ENCODE assay signal across 12 mouse cellular contexts in the genomic region with DNA sequence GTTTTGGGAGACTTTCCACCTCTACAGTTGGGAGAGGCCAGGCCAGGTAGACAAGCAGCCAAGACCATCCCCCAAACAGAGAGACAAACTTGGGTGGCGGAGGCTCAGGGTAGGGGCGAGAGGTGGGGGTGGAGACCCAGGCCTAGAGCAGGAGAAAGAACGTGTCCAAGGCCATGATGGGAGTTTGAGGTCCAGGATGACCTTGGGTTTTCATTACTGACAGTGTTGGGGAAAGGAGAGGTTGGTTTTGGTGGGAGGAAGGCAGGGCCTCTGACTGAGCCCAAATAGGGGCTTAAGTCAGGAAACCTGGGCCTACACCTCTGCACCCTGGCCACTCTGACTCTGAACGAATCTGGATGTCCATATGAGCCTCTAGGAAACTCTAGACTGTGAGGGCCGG. TPM values are rescaled to one million over a fixed set of nuclear protein-coding genes. Genes with fewer than 3 reads are reported as not detected.
DNase-seq lines count a peak whose midpoint lies in the region; ATAC-seq and TF ChIP-seq lines count a peak whose summit lies in the region.
"Had no signal": no experiment of that assay in that cellular context is flagged by ENCODE, and none has a peak within 500 bp of the region (broad histone marks: within the 10 kb centered on the region; RNA-seq: fewer than 3 reads in every experiment).

No protein-coding gene starts in this region.

- H3K27ac ChIP-seq in heart, postnatal 0 days (ENCODE audit: low read depth): peak overlapping the region; percentile 20; the same call in 1 of the 2 replicates
- H3K27ac ChIP-seq in embryonic facial prominence, embryonic 14.5 days (replicated peaks; ENCODE audit: low read depth, low read length): peak overlapping the region; percentile 92
- H3K27ac ChIP-seq in intestine, embryonic 15.5 days: peak overlapping the region; percentile 83
- no peak overlapping the region for H3K27ac ChIP-seq in midbrain, embryonic 16.5 days (ENCODE audit: low read length)
- H3K27ac ChIP-seq: layer of hippocampus, adult 2 months had no signal

- peak overlapping the region; percentile 71 for H3K4me3 ChIP-seq in heart, postnatal 0 days (ENCODE audit: low read depth, low read length)
- peak overlapping the region; percentile 95 for H3K4me3 ChIP-seq in embryonic facial prominence, embryonic 14.5 days (ENCODE audit: low read depth, low read length)
- H3K4me3 ChIP-seq in intestine, embryonic 15.5 days (replicated peaks): peak overlapping the region; percentile 72
- H3K4me3 ChIP-seq in midbrain, embryonic 16.5 days (ENCODE audit: low read depth, low read length): no peak overlapping the region; the same call in 1 of the 2 replicates
- H3K4me3 ChIP-seq: layer of hippocampus, adult 2 months had no signal

- H3K27me3 ChIP-seq in heart, postnatal 0 days (ENCODE audit: control insufficient read depth, insufficient read depth, low read length): peaks cover 11% of the 10 kb centered on the region; the same call in 1 of the 2 replicates
- no peaks in the 10 kb centered on the region for H3K27me3 ChIP-seq in embryonic facial prominence, embryonic 14.5 days (replicated peaks; ENCODE audit: control insufficient read depth, insufficient read depth, low read length)
- H3K27me3 ChIP-seq in intestine, embryonic 15.5 days (replicated peaks): no peaks in the 10 kb centered on the region; the same call in 1 of the 2 replicates
- H3K27me3 ChIP-seq in midbrain, embryonic 16.5 days (ENCODE audit: control insufficient read depth, insufficient read depth, low read depth, low read length): peaks cover 39% of the 10 kb centered on the region

- 62% methylated on average over 5 of the region's 5 CpGs for WGBS in heart, postnatal 0 days
- 18% methylated on average over 5 of the region's 5 CpGs for WGBS in embryonic facial prominence, embryonic 14.5 days
- WGBS in intestine, embryonic 15.5 days: 36% methylated on average over 5 of the region's 5 CpGs
- 44% methylated on average over 5 of the region's 5 CpGs for WGBS in midbrain, embryonic 16.5 days

- peak overlapping the region; percentile 90 for H3K4me2 ChIP-seq in heart, postnatal 0 days (ENCODE audit: low read depth, low read length)
- peak overlapping the region; percentile 83 for H3K4me2 ChIP-seq in embryonic facial prominence, embryonic 14.5 days (ENCODE audit: low read depth, low read length)
- peak overlapping the region; percentile 94 for H3K4me2 ChIP-seq in intestine, embryonic 15.5 days (replicated peaks)
- peak overlapping the region; percentile 81; the same call in 1 of the 2 replicates for H3K4me2 ChIP-seq in midbrain, embryonic 16.5 days (ENCODE audit: low read length)

- no peaks in the 10 kb centered on the region for H3K9me3 ChIP-seq in heart, postnatal 0 days (replicated peaks; ENCODE audit: control insufficient read depth, low read length)
- no peaks in the 10 kb centered on the region; the same call in 1 of the 2 replicates for H3K9me3 ChIP-seq in embryonic facial prominence, embryonic 14.5 days (ENCODE audit: control insufficient read depth, low read length)
- no peaks in the 10 kb centered on the region for H3K9me3 ChIP-seq in intestine, embryonic 15.5 days
- no peaks in the 10 kb centered on the region for H3K9me3 ChIP-seq in midbrain, embryonic 16.5 days (replicated peaks; ENCODE audit: control insufficient read depth, low read length, poor library complexity, severe bottlenecking)

- H3K9ac ChIP-seq in heart, postnatal 0 days (replicated peaks; ENCODE audit: low read depth, low read length): 0 out of 2 replicates have a peak overlapping the region, but pooled peaks have one; percentile 10
- peak overlapping the region; percentile 88 for H3K9ac ChIP-seq in embryonic facial prominence, embryonic 14.5 days (ENCODE audit: low read depth, low read length)
- H3K9ac ChIP-seq in intestine, embryonic 15.5 days: peak overlapping the region; percentile 73
- no peak overlapping the region for H3K9ac ChIP-seq in midbrain, embryonic 16.5 days (ENCODE audit: low read depth, low read length)

- no peak for DNase-seq in heart, postnatal 0 days (ENCODE audit: low spot score)
- DNase-seq in heart, adult 8-10 months (ENCODE audit: low spot score): no peak
- DNase-seq in embryonic facial prominence, embryonic 14.5 days (ENCODE audit: low spot score): no peak
- DNase-seq in thymus, postnatal 4 days: no peak
- no peak for DNase-seq in retina, embryonic 14.5 days (ENCODE audit: low spot score)
- DNase-seq: adrenal gland, adult 2 months; cerebellum, adult 9-10 months; retina, postnatal 1 day had no signal

- peaks cover 7% of the 10 kb centered on the region for H3K36me3 ChIP-seq in heart, postnatal 0 days (replicated peaks; ENCODE audit: control insufficient read depth, insufficient read depth, low read length)
- peaks cover 28% of the 10 kb centered on the region for H3K36me3 ChIP-seq in embryonic facial prominence, embryonic 14.5 days (ENCODE audit: control insufficient read depth, insufficient read depth, low read length)
- H3K36me3 ChIP-seq in intestine, embryonic 15.5 days: peaks cover 12% of the 10 kb centered on the region; the same call in 1 of the 2 replicates
- no peaks in the 10 kb centered on the region for H3K36me3 ChIP-seq in midbrain, embryonic 16.5 days (ENCODE audit: control insufficient read depth, insufficient read depth, low read length)

- ATAC-seq in heart, postnatal 0 days (ENCODE audit: insufficient read depth, low read depth): no peak
- no peak for ATAC-seq in embryonic facial prominence, embryonic 14.5 days (ENCODE audit: low read depth)
- no peak for ATAC-seq in intestine, embryonic 15.5 days
- ATAC-seq in midbrain, embryonic 16.5 days: no peak
- ATAC-seq in cerebellum, adult (ENCODE audit: insufficient number of reproducible peaks, low FRiP score, low TSS enrichment): no peak

- no peak for TF ChIP-seq CTCF in heart, postnatal 0 days (IDR thresholded peaks at IDR 0.05; ENCODE audit: low read depth)

- H3K4me1 ChIP-seq in heart, postnatal 0 days (ENCODE audit: control insufficient read depth, insufficient read depth): peaks cover 32% of the 10 kb centered on the region
- peaks cover 41% of the 10 kb centered on the region for H3K4me1 ChIP-seq in embryonic facial prominence, embryonic 14.5 days (ENCODE audit: control insufficient read depth, insufficient read depth, low read length)
- H3K4me1 ChIP-seq in intestine, embryonic 15.5 days (replicated peaks): peaks cover 39% of the 10 kb centered on the region
- H3K4me1 ChIP-seq in midbrain, embryonic 16.5 days (ENCODE audit: control insufficient read depth, insufficient read depth, low read length): peaks cover 9% of the 10 kb centered on the region

- TF ChIP-seq EP300 in heart, postnatal 0 days (IDR thresholded peaks at IDR 0.05; ENCODE audit: low read depth): no peak

RNA-seq across cellular contexts. Expression of a gene that starts 2.7 kb away (rescaled TPM):
- 64.6 and 68.2 TPM in 2 replicates for total RNA-seq in heart, postnatal 0 days (2014; rRNA removed; ENCODE audit: low replicate concordance)
- polyA plus RNA-seq in heart, postnatal 0 days (2015; fragmentation: Nextera tagmentation; extraction: Ambion mirVana): 6.2 and 6.7 TPM in 2 replicates
- total RNA-seq in heart, adult 8-10 months (2022): 1 to 10 TPM; 1.7 to 2.2 (median 1.9) TPM
- 54.5 and 64.6 TPM in 2 replicates for polyA plus RNA-seq in embryonic facial prominence, embryonic 14.5 days (2014; fragmentation: Nextera tagmentation; extraction: Ambion mirVana)
- polyA plus RNA-seq in intestine, embryonic 15.5 days (2015; fragmentation: Nextera tagmentation; extraction: Ambion mirVana): 8.3 and 9.5 TPM in 2 replicates
- polyA plus RNA-seq in midbrain, embryonic 16.5 days (2015; fragmentation: Nextera tagmentation; extraction: Ambion mirVana): 2.4 and 2.9 TPM in 2 replicates
